Mouse (Mus musculus) stomach, postnatal 0 days (tissue): ENCODE measurements at regions not wholly inside any gene's neighbourhood (a gene's known extent, or its start where the extent isn't known, plus 50 kb on each side); places are given as distances from the start of the nearest gene placed in this dataset.

Source experiments
- ATAC-seq: fragments of 200-750 bp; cut with Nextera tagmentation; 2 replicates; pipeline ENCODE4 v1.8.0; 2017; ENCODE audit not compliant: low FRiP score, low TSS enrichment
- DNase-seq: peaks from one replicate; pipeline ENCODE4 v3.0.0-alpha.2; 2016; ENCODE audit warnings: low spot score
- H3K27ac ChIP-seq: fragments of 300-500 bp; sonication (generic); replicated peaks from 2 replicates; pipeline ENCODE4 v1.5.1; 2014; ENCODE audit warnings: mild to moderate bottlenecking, control low read depth
- H3K27me3 ChIP-seq: fragments of 300-500 bp; sonication (generic); 2 replicates; pipeline ENCODE4 v1.6.1; 2014; ENCODE audit warnings: low read length; ENCODE audit not compliant: control insufficient read depth, insufficient read depth
- H3K36me3 ChIP-seq: fragments of 300-500 bp; sonication (generic); 2 replicates; pipeline ENCODE4 v1.6.1; 2014; ENCODE audit warnings: low read length, mixed read lengths; ENCODE audit not compliant: control insufficient read depth, insufficient read depth
- H3K4me1 ChIP-seq: fragments of 300-500 bp; sonication (generic); replicated peaks from 2 replicates; pipeline ENCODE4 v1.6.1; 2014; ENCODE audit warnings: antibody characterized with exemption; ENCODE audit not compliant: control insufficient read depth, insufficient read depth
- H3K4me2 ChIP-seq: fragments of 300-500 bp; sonication (generic); replicated peaks from 2 replicates; pipeline ENCODE4 v1.6.1; 2014; ENCODE audit warnings: low read depth, mild to moderate bottlenecking, control low read depth, moderate library complexity
- H3K4me3 ChIP-seq: fragments of 300-500 bp; sonication (generic); 2 replicates; pipeline ENCODE4 v1.5.1; 2014; ENCODE audit warnings: low read depth, low read length, control low read depth
- H3K9ac ChIP-seq: fragments of 300-500 bp; sonication (generic); 2 replicates; pipeline ENCODE4 v1.6.1; 2014; ENCODE audit warnings: mild to moderate bottlenecking, low read length, control low read depth, mixed read lengths
- H3K9me3 ChIP-seq: fragments of 300-500 bp; sonication (generic); 2 replicates; pipeline ENCODE4 v1.6.1; 2016; ENCODE audit warnings: low read length; ENCODE audit not compliant: control insufficient read depth
- CTCF ChIP-seq: IDR thresholded peaks from 2 replicates; pipeline ENCODE4 v1.5.1; 2016; ENCODE audit warnings: antibody characterized with exemption, low read depth, mild to moderate bottlenecking, moderate library complexity
- EP300 ChIP-seq: optimal IDR thresholded peaks from 2 replicates; pipeline ENCODE3; 2016; ENCODE audit warnings: antibody characterized with exemption
- WGBS: fragments of 180-500 bp; shearing (Covaris S2); extraction: QIAGEN DNeasy Blood & Tissue Kit; methylation state at CpG from one replicate; pipeline ENCODE4 v1.1.7; 2014; 5-methylcytosine and 5-hydroxymethylcytosine counted together

DNA sequence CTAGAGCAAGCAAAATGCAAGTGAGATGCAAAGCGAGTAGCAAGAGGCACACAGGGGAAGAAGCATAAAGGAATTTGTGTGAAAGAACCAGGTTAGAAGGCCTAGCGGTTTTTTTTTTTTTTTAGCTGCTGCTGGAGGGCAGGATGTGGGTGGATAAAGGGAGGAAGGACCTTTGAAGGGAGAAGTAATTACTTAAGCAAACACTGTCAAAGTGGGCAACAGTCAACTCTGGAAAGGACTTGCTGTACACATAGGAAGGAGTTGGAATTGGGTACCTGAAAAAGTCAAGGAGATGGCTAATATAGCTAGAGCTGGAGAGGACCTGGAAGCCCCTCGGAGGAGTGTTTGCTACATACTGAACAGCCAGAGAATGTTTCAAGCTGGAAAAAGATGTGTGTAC lies 391.6 kb downstream of the Mllt3 start:
- ATAC-seq (no peak), DNase-seq (no peak)
- Histone ChIP-seq H3K9ac (no peak overlapping the region), H3K36me3 (no peaks in the 10 kb centered on the region), H3K27me3 (no peaks in the 10 kb centered on the region), H3K4me2 (no peak overlapping the region), H3K9me3 (no peaks in the 10 kb centered on the region), H3K27ac (no peak overlapping the region), H3K4me3 (no peak overlapping the region), H3K4me1 (no peaks in the 10 kb centered on the region)
- 73% methylated on average over 3 of the region's 3 CpGs for WGBS
- TF ChIP-seq EP300 (no peak), CTCF (no peak)

DNA sequence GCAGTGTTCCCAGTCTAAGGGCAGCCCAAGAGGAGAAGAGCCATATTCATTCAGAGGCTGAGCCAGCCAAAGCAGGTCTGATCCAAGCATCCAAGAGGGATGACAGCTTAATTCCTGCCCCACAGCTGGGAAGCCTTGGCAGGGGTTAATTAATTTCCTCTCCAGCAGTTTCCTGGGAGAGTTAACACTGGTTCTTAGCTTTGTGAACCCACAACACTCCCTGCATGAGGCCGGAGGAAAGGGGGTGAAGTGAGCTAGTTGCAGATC lies 394.9 kb downstream of the Mllt3 start:
- ATAC-seq (no peak), DNase-seq (no peak)
- Histone ChIP-seq H3K9me3 (no peaks in the 10 kb centered on the region), H3K36me3 (no peaks in the 10 kb centered on the region), H3K27ac (no peak overlapping the region), H3K4me2 (no peak overlapping the region), H3K27me3 (no peaks in the 10 kb centered on the region), H3K9ac (no peak overlapping the region), H3K4me3 (no peak overlapping the region), H3K4me1 (no peaks in the 10 kb centered on the region)
- WGBS = 45% methylated on average over 1 of the region's 1 CpGs
- no peak for TF ChIP-seq CTCF
- TF ChIP-seq EP300 = no peak

DNA sequence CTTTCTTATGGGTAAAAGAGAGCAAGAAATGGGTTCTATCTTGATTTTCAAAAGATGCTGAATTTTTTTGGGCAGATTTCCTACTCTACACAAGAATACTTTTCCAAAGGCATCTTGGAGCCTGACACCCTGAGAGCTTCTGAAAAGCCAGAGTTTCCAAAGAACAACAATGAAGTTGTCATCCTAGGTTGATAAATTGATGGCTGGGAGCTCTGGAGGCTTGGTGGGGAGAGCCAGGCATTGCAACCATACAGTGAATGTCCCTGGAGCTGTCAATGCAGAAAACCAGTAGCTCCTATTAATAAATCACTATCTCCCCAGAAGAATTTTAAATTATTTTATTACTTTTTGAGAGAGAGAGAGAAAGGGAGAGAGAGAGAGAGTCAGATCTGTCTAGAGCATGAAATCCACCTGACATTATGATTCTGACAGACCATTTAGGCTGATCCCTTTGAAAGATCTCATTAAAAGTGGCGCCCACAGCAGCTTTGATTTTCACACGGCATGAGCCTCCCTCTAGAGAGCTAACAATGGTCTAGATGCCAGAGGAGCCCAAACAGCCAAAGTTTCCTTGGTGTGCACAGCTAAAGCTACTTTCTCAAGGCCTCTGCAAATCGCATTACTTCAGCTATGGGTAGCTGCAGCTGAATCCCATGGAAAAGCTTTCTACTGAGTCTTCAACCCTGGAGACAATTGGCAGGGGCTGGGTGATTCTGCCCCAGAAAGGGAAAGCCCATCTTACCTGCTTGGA lies 395.4 kb downstream of the Mllt3 start:
- Histone ChIP-seq H3K4me3 (no peak overlapping the region), H3K9me3 (no peaks in the 10 kb centered on the region), H3K4me1 (no peaks in the 10 kb centered on the region), H3K36me3 (no peaks in the 10 kb centered on the region), H3K9ac (no peak overlapping the region), H3K27me3 (no peaks in the 10 kb centered on the region), H3K4me2 (no peak overlapping the region), H3K27ac (no peak overlapping the region)
- ATAC-seq (no peak), DNase-seq (no peak)
- WGBS = 75% methylated on average over 3 of the region's 3 CpGs
- TF ChIP-seq CTCF (no peak), EP300 (no peak)

DNA sequence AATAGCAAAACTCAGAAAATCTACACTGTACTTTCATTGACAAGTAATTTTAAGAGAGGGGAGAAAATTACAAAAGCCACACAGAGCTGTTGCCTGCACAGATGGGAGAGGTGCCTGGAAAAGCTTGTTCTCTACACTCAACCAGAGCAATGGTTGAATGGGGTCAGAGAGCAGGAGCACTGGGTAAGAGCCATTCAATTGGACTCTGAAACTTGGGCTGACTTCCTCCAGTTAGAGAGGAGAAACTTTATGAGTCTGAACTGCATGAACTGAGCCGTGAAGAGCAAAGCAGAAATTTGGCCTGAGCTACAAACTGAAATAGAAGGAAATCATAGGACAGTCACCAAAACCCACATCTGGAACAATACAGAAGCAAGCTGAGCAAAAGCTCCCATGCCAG lies 380.8 kb upstream of the Slc24a2 start:
- Histone ChIP-seq H3K27me3 (no peaks in the 10 kb centered on the region), H3K4me3 (no peak overlapping the region), H3K4me1 (no peaks in the 10 kb centered on the region), H3K27ac (no peak overlapping the region), H3K36me3 (no peaks in the 10 kb centered on the region), H3K9ac (no peak overlapping the region), H3K4me2 (no peak overlapping the region), H3K9me3 (no peaks in the 10 kb centered on the region)
- no peak for ATAC-seq
- WGBS = 80% methylated on average over 1 of the region's 1 CpGs
- no peak for DNase-seq
- TF ChIP-seq CTCF = no peak
- no peak for TF ChIP-seq EP300

DNA sequence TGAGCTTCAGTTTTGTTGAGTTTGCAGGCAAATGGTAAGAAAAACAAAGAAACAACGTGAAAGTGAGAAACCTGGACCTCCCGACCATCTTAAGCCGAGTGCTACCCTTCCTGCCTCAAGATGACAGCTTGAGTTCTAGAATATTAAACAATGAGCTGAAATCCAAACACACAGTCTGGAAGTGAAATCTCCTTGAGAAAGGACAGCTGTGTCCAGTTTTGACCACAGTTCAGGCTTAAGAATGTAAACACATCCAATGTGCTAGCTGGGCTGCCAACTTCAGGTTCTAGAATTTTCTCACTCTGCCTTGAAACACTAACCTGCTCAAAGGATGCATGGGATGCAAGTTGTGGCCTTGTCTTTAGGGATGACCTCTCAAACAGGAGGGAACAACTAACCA lies 363.4 kb upstream of the Slc24a2 start:
- H3K9ac ChIP-seq = no peak overlapping the region
- no peak overlapping the region for H3K4me2 ChIP-seq
- H3K27ac ChIP-seq = 0 out of 2 replicates have a peak overlapping the region, but pooled peaks have one; percentile 49
- no peaks in the 10 kb centered on the region for H3K4me1 ChIP-seq
- DNase-seq = no peak
- no peak overlapping the region for H3K4me3 ChIP-seq
- 28% methylated on average over 3 of the region's 3 CpGs for whole genome bisulfite sequencing
- H3K36me3 ChIP-seq = no peaks in the 10 kb centered on the region
- no peaks in the 10 kb centered on the region for H3K9me3 ChIP-seq
- no peaks in the 10 kb centered on the region for H3K27me3 ChIP-seq
- TF ChIP-seq CTCF = no peak
- TF ChIP-seq EP300 = no peak
- ATAC-seq = peak; percentile 35; the same call in 1 of the 2 replicates

DNA sequence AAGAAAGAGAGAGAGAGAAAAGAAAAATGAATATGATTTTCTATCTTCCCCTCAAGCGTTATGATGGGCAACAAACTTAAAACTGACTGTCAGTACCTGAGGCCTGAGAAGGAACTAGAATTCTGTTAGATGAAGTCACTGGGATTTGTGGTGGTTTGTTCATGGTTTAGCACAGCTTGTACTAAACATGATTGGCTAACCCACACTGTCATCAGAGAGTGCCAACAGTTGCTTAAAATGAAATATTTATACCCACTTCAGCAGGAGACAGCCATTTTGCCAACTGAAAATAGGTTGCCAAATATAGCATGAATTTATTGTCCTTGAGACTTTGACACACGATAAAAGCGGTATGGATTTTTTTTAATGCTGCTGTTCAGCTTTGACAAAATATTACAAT lies 360.5 kb upstream of the Slc24a2 start:
- no peak overlapping the region for H3K9ac ChIP-seq
- no peaks in the 10 kb centered on the region for H3K9me3 ChIP-seq
- no peak overlapping the region for H3K4me3 ChIP-seq
- no peak for ATAC-seq
- H3K4me1 ChIP-seq = no peaks in the 10 kb centered on the region
- H3K4me2 ChIP-seq = no peak overlapping the region
- 80% methylated on average over 3 of the region's 3 CpGs for WGBS
- no peaks in the 10 kb centered on the region for H3K36me3 ChIP-seq
- no peak for TF ChIP-seq EP300
- TF ChIP-seq CTCF = no peak
- H3K27me3 ChIP-seq = no peaks in the 10 kb centered on the region
- no peak overlapping the region for H3K27ac ChIP-seq
- no peak for DNase-seq
